Comparison of ENCODE assay signal across 13 mouse cellular contexts in the genomic region with DNA sequence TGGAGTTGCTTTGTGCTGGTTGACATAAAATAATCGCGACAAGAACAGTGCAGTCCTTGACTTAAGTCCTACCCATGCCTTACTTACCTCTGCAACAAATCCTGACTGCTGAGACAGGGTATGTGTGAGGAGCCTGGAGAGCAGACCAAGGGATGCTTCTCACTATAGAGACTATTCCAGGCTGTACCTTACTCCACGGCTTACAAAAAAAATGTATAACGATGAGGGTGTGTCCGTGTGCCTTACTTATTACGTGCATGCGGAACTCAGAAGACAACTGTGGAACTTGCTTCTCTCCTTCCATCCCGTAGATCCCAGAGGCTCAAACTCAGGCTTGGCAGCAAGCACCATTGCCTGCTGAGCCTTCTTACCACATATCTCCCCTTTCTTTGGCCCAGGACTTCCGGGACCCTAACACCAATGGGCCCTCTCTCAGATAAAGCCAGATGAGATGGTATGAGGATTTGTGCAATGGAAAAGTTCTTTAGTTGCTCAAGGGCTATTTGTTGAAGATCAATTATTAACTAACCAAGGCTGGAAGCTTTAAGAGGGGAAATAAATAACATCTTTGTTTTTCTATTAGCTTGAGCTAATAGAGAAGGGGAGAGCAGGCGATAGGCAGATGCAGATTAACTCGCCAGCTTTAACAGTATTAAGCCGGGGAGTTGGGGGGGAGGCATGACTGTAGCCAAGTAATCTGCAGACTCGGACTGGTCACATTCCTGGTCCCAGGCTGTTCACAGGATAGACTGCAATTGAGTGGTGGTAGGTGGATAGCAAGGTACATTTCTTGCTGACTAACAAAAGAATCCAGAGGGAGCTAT. TPM values are rescaled to one million over a fixed set of nuclear protein-coding genes. Genes with fewer than 3 reads are reported as not detected.
DNase-seq lines count a peak whose midpoint lies in the region; ATAC-seq and TF ChIP-seq lines count a peak whose summit lies in the region.
"Had no signal": no experiment of that assay in that cellular context is flagged by ENCODE, and none has a peak within 500 bp of the region (broad histone marks: within the 10 kb centered on the region; RNA-seq: fewer than 3 reads in every experiment).

No protein-coding gene starts in this region.

- intact Hi-C loops in heart, postnatal 36 days (cut with DNase I), result no loop called here

- no peak for TF ChIP-seq CTCF in kidney, adult 2 months (conservative IDR thresholded peaks at IDR 0.05; ENCODE audit: insufficient read depth, insufficient read length, low read depth, low read length)

- H3K9me3 ChIP-seq in lung, embryonic 15.5 days, result no peaks in the 10 kb centered on the region; the same call in 1 of the 2 replicates
- H3K9me3 ChIP-seq in stomach, embryonic 15.5 days, result no peaks in the 10 kb centered on the region
- H3K9me3 ChIP-seq: forebrain, embryonic 15.5 days had no signal

- no peak overlapping the region for H3K9ac ChIP-seq in lung, embryonic 15.5 days
- H3K9ac ChIP-seq in stomach, embryonic 15.5 days, result no peak overlapping the region
- H3K9ac ChIP-seq: forebrain, embryonic 15.5 days; hindbrain, embryonic 14.5 days had no signal

- ATAC-seq in lung, embryonic 15.5 days (ENCODE audit: borderline replicate concordance, extremely low read depth, low FRiP score, low TSS enrichment), result no peak
- peak; percentile 76 for ATAC-seq in stomach, embryonic 15.5 days (ENCODE audit: insufficient read depth, low FRiP score, low read depth)
- ATAC-seq: forebrain, embryonic 15.5 days had no signal

- DNase-seq in lung, postnatal 14 days, result no peak
- DNase-seq in kidney, adult 2 months, result peak; percentile 68
- peak; percentile 44 to 62 for DNase-seq in kidney, postnatal 4 days
- no peak for DNase-seq in layer of hippocampus, adult 18-20 months (ENCODE audit: low spot score in 2 of 2)
- DNase-seq in heart, postnatal 36 days, result no peak
- no peak for DNase-seq in spleen, adult 12 weeks (ENCODE audit: low spot score)
- DNase-seq: cerebellum, adult 11-12 months; gastrocnemius, postnatal 36 days; right cerebral cortex, postnatal 4 days had no signal

- no peak for TF ChIP-seq POLR2A in kidney, adult 2 months (IDR thresholded peaks at IDR 0.05; ENCODE audit: low read depth, low read length)

- no peaks in the 10 kb centered on the region for H3K36me3 ChIP-seq in lung, embryonic 15.5 days
- H3K36me3 ChIP-seq in kidney, adult 2 months (ENCODE audit: control insufficient read depth, insufficient read depth, low read length), result no peaks in the 10 kb centered on the region
- no peaks in the 10 kb centered on the region for H3K36me3 ChIP-seq in stomach, embryonic 15.5 days
- H3K36me3 ChIP-seq: forebrain, embryonic 15.5 days had no signal

- 64% methylated on average over 13 of the region's 13 CpGs for WGBS in lung, embryonic 15.5 days
- 52% methylated on average over 13 of the region's 13 CpGs for WGBS in kidney, adult 2 months
- 66% methylated on average over 13 of the region's 13 CpGs for WGBS in stomach, embryonic 15.5 days

- peak overlapping the region; percentile 29; the same call in 1 of the 2 replicates for H3K27ac ChIP-seq in lung, embryonic 15.5 days
- H3K27ac ChIP-seq in kidney, adult 2 months (ENCODE audit: insufficient read depth, low read depth, low read length), result peak overlapping the region; percentile 25
- H3K27ac ChIP-seq in stomach, embryonic 15.5 days, result peak overlapping the region; percentile 58
- H3K27ac ChIP-seq: forebrain, embryonic 15.5 days; hindbrain, embryonic 14.5 days had no signal

- H3K4me1 ChIP-seq in lung, embryonic 15.5 days, result peaks cover 4% of the 10 kb centered on the region; the same call in 1 of the 2 replicates
- peaks cover 2% of the 10 kb centered on the region; the same call in 1 of the 2 replicates for H3K4me1 ChIP-seq in kidney, adult 2 months (ENCODE audit: control insufficient read depth, insufficient read depth, low read length)
- no peaks in the 10 kb centered on the region; the same call in 1 of the 2 replicates for H3K4me1 ChIP-seq in stomach, embryonic 15.5 days
- H3K4me1 ChIP-seq: forebrain, embryonic 15.5 days had no signal

- H3K27me3 ChIP-seq in lung, embryonic 15.5 days, result no peaks in the 10 kb centered on the region
- no peaks in the 10 kb centered on the region for H3K27me3 ChIP-seq in kidney, adult 2 months (replicated peaks; ENCODE audit: control insufficient read depth, insufficient read depth, low read length)
- H3K27me3 ChIP-seq in stomach, embryonic 15.5 days (replicated peaks), result no peaks in the 10 kb centered on the region
- H3K27me3 ChIP-seq: forebrain, embryonic 15.5 days had no signal

- peak overlapping the region; percentile 1; the same call in 1 of the 2 replicates for H3K4me2 ChIP-seq in lung, embryonic 15.5 days
- peak overlapping the region; percentile 9 for H3K4me2 ChIP-seq in stomach, embryonic 15.5 days
- H3K4me2 ChIP-seq: forebrain, embryonic 15.5 days; hindbrain, embryonic 14.5 days had no signal

- H3K4me3 ChIP-seq in lung, embryonic 15.5 days, result no peak overlapping the region
- H3K4me3 ChIP-seq in kidney, adult 2 months (ENCODE audit: insufficient read depth, low read depth, low read length), result no peak overlapping the region
- no peak overlapping the region for H3K4me3 ChIP-seq in stomach, embryonic 15.5 days (replicated peaks)
- H3K4me3 ChIP-seq: forebrain, embryonic 15.5 days had no signal

RNA-seq across cellular contexts. Expression of a gene that starts 23.2 kb away (rescaled TPM):
- polyA plus RNA-seq in lung, embryonic 15.5 days (2015; fragmentation: Nextera tagmentation; extraction: Ambion mirVana), result 13.6 and 13.7 TPM in 2 replicates
- polyA plus RNA-seq in kidney, adult 2 months (2012; rRNA removed), result 7.0 and 9.3 TPM in 2 replicates
- 13.3 and 15.8 TPM in 2 replicates for polyA plus RNA-seq in stomach, embryonic 15.5 days (2015; fragmentation: Nextera tagmentation; extraction: Ambion mirVana)
- total RNA-seq in layer of hippocampus, adult 18-20 months (2021), result 10 to 100 TPM; 35.0 to 40.0 TPM
- total RNA-seq in heart, postnatal 36 days (2021), result 1 to 10 TPM; 6.5 to 6.8 TPM

Comparison
In these comparisons a context has a peak if more than half of its experiments do, and no peak if none do; other contexts are left out.
1. DNase-seq: peak in kidney, adult 2 months (single experiment) and kidney, postnatal 4 days (2 of 2); none in lung, postnatal 14 days (single experiment), layer of hippocampus, adult 18-20 months (0 of 2), heart, postnatal 36 days (0 of 2) and spleen, adult 12 weeks (single experiment).
2. Peak in every context shown above with its lines, with median percentiles within 50 percentile points of each other: H3K27ac ChIP-seq.